12 mouse cellular contexts compared by ENCODE assay signal in genomic region chr10:80967101-80967656, GRCm38 (mm10). TPM values are rescaled to one million over a fixed set of nuclear protein-coding genes. Genes with fewer than 3 reads are reported as not detected.
DNase-seq lines count a peak whose midpoint lies in the region; ATAC-seq and TF ChIP-seq lines count a peak whose summit lies in the region.
"Had no signal": no experiment of that assay in that cellular context is flagged by ENCODE, and none has a peak within 500 bp of the region (broad histone marks: within the 10 kb centered on the region; RNA-seq: fewer than 3 reads in every experiment).

No protein-coding gene starts in this region.

- DNase-seq in left cerebral cortex, postnatal 4 days, result peak; percentile 48
- DNase-seq in left cerebral cortex, adult 2 months (ENCODE audit: extremely low spot score in 1 of 2, low spot score in 2 of 2), result no peak
- peak; percentile 47 for DNase-seq in CD4-positive helper T cell, adult 2 months (ENCODE audit: low read depth, low spot score)
- peak; percentile 71 for DNase-seq in limb, embryonic 14.5 days (ENCODE audit: low spot score)
- no peak for DNase-seq in kidney, postnatal 4 days
- DNase-seq in cerebellum, adult 2 months, result no peak
- DNase-seq: cerebellum, adult 8-10 months; liver, embryonic 13.5 days had no signal

- H3K27ac ChIP-seq in left cerebral cortex, adult 2 months, result no peak overlapping the region
- no peak overlapping the region for H3K27ac ChIP-seq in limb, embryonic 14.5 days (replicated peaks; ENCODE audit: low read depth, low read length)
- no peak overlapping the region for H3K27ac ChIP-seq in cerebellum, adult 2 months (ENCODE audit: insufficient read depth, low read length)
- H3K27ac ChIP-seq: kidney, postnatal 0 days; liver, embryonic 13.5 days; neural tube, embryonic 13.5 days had no signal

- H3K9ac ChIP-seq in limb, embryonic 14.5 days (ENCODE audit: low read depth, low read length, severe bottlenecking), result no peak overlapping the region
- H3K9ac ChIP-seq: liver, embryonic 13.5 days; neural tube, embryonic 13.5 days had no signal

- 58% methylated on average over 2 of the region's 3 CpGs for WGBS in limb, embryonic 14.5 days
- WGBS in cerebellum, adult 2 months, result 31% methylated on average over 3 of the region's 3 CpGs

- H3K9me3 ChIP-seq in limb, embryonic 14.5 days (ENCODE audit: control insufficient read depth, low read length), result no peaks in the 10 kb centered on the region
- H3K9me3 ChIP-seq: liver, embryonic 13.5 days; neural tube, embryonic 13.5 days had no signal

- H3K27me3 ChIP-seq in limb, embryonic 14.5 days (ENCODE audit: control insufficient read depth, insufficient read depth, low read length), result no peaks in the 10 kb centered on the region
- no peaks in the 10 kb centered on the region for H3K27me3 ChIP-seq in cerebellum, adult 2 months (ENCODE audit: control insufficient read depth, insufficient read depth, low read length)
- H3K27me3 ChIP-seq: liver, embryonic 13.5 days; neural tube, embryonic 13.5 days had no signal

- ATAC-seq in activated CD4-positive, CD25-positive, alpha-beta regulatory T cell, adult 4 months, result peak; percentile 88
- no peak for ATAC-seq in limb, embryonic 14.5 days (ENCODE audit: low FRiP score, low read depth)

- no peaks in the 10 kb centered on the region for H3K36me3 ChIP-seq in limb, embryonic 14.5 days (ENCODE audit: control insufficient read depth, insufficient read depth, low read length)
- H3K36me3 ChIP-seq: liver, embryonic 13.5 days; neural tube, embryonic 13.5 days had no signal

- TF ChIP-seq CTCF in left cerebral cortex, adult 2 months (IDR thresholded peaks at IDR 0.05), result no peak
- no peak for TF ChIP-seq CTCF in cerebellum, adult 2 months (IDR thresholded peaks at IDR 0.05; ENCODE audit: borderline replicate concordance, insufficient read depth, low read depth, low read length)

- no peak for TF ChIP-seq POLR2A in limb, embryonic 14.5 days (IDR thresholded peaks at IDR 0.05; ENCODE audit: borderline replicate concordance, extremely low read depth, insufficient read depth, insufficient read length)
- TF ChIP-seq POLR2A in cerebellum, adult 2 months (IDR thresholded peaks at IDR 0.05; ENCODE audit: borderline replicate concordance, insufficient read depth, low read length), result no peak

- H3K4me3 ChIP-seq in left cerebral cortex, adult 2 months, result no peak overlapping the region
- no peak overlapping the region for H3K4me3 ChIP-seq in limb, embryonic 14.5 days (replicated peaks; ENCODE audit: low read length)
- H3K4me3 ChIP-seq in cerebellum, adult 2 months (replicated peaks; ENCODE audit: insufficient read depth, low read depth, low read length), result no peak overlapping the region
- H3K4me3 ChIP-seq: liver, embryonic 13.5 days; neural tube, embryonic 13.5 days had no signal

- peaks cover 21% of the 10 kb centered on the region for H3K4me1 ChIP-seq in limb, embryonic 14.5 days (ENCODE audit: control insufficient read depth, insufficient read depth, low read length)
- H3K4me1 ChIP-seq in cerebellum, adult 2 months (ENCODE audit: control insufficient read depth, insufficient read depth, low read length), result peaks cover 12% of the 10 kb centered on the region

- intact Hi-C loops in left cerebral cortex, postnatal 4 days (cut with DNase I), result no loop called here
- intact Hi-C loops in left cerebral cortex, adult 2 months (cut with DNase I), result no loop called here

- H3K4me2 ChIP-seq in limb, embryonic 14.5 days (replicated peaks; ENCODE audit: low read depth, low read length, severe bottlenecking), result no peak overlapping the region
- H3K4me2 ChIP-seq: liver, embryonic 13.5 days; neural tube, embryonic 13.5 days had no signal

RNA-seq across cellular contexts. Expression of gene Gadd45b, which starts 37.3 kb away (rescaled TPM):
- 1 to 10 TPM; 5.3 to 6.2 TPM for total RNA-seq in left cerebral cortex, postnatal 4 days (2021)
- 10 to 100 TPM; 24.0 to 36.0 TPM for total RNA-seq in left cerebral cortex, adult 2 months (2021)
- polyA plus RNA-seq in activated CD4-positive, CD25-positive, alpha-beta regulatory T cell, adult 4 months (2017; shearing (Covaris generic)), result 10 to 100 TPM; 22.8 to 45.2 TPM
- 46.2 and 52.2 TPM in 2 replicates for polyA plus RNA-seq in limb, embryonic 14.5 days (2012; rRNA removed)
- polyA plus RNA-seq in limb, embryonic 14.5 days (2014; fragmentation: Nextera tagmentation; extraction: Ambion mirVana), result 33.8 and 36.6 TPM in 2 replicates
- polyA plus RNA-seq in cerebellum, adult 2 months (2012; rRNA removed), result 30.6 and 33.3 TPM in 2 replicates

RNA-seq across cellular contexts. Expression of gene Gng7, which starts 47.6 kb away (rescaled TPM):
- total RNA-seq in left cerebral cortex, postnatal 4 days (2021), result 100 to 1,000 TPM in 1 of 2 experiments, 10 to 100 TPM in 1; 96.7 to 106 TPM
- total RNA-seq in left cerebral cortex, adult 2 months (2021), result 100 to 1,000 TPM in 1 of 2 experiments, 10 to 100 TPM in 1; 66.6 to 111 TPM
- not detected for polyA plus RNA-seq in activated CD4-positive, CD25-positive, alpha-beta regulatory T cell, adult 4 months (2017; shearing (Covaris generic))
- 7.6 and 7.9 TPM in 2 replicates for polyA plus RNA-seq in limb, embryonic 14.5 days (2012; rRNA removed)
- 6.5 and 7.2 TPM in 2 replicates for polyA plus RNA-seq in limb, embryonic 14.5 days (2014; fragmentation: Nextera tagmentation; extraction: Ambion mirVana)
- polyA plus RNA-seq in cerebellum, adult 2 months (2012; rRNA removed), result 21.0 and 23.0 TPM in 2 replicates

RNA-seq across cellular contexts. Expression of gene Lmnb2, which starts 49.1 kb away (rescaled TPM):
- total RNA-seq in left cerebral cortex, postnatal 4 days (2021), result 10 to 100 TPM; 28.5 to 35.7 TPM
- total RNA-seq in left cerebral cortex, adult 2 months (2021), result 10 to 100 TPM; 20.0 to 20.3 TPM
- polyA plus RNA-seq in activated CD4-positive, CD25-positive, alpha-beta regulatory T cell, adult 4 months (2017; shearing (Covaris generic)), result 1 to 10 TPM; 2.8 to 4.5 TPM
- 75.9 and 77.5 TPM in 2 replicates for polyA plus RNA-seq in limb, embryonic 14.5 days (2012; rRNA removed)
- polyA plus RNA-seq in limb, embryonic 14.5 days (2014; fragmentation: Nextera tagmentation; extraction: Ambion mirVana), result 19.1 and 21.5 TPM in 2 replicates
- polyA plus RNA-seq in cerebellum, adult 2 months (2012; rRNA removed), result 39.0 and 42.8 TPM in 2 replicates

RNA-seq across cellular contexts. Expression of gene Diras1, which starts 58.3 kb away (rescaled TPM):
- total RNA-seq in left cerebral cortex, postnatal 4 days (2021), result 100 to 1,000 TPM; 104 to 111 TPM
- total RNA-seq in left cerebral cortex, adult 2 months (2021), result 100 to 1,000 TPM; 100 to 116 TPM
- polyA plus RNA-seq in activated CD4-positive, CD25-positive, alpha-beta regulatory T cell, adult 4 months (2017; shearing (Covaris generic)), result under 1 TPM in 1 of 2 experiments, not detected in 1; 0.11 TPM
- 0.13 and 0.20 TPM in 2 replicates for polyA plus RNA-seq in limb, embryonic 14.5 days (2012; rRNA removed)
- not detected in 2 replicates for polyA plus RNA-seq in limb, embryonic 14.5 days (2014; fragmentation: Nextera tagmentation; extraction: Ambion mirVana)
- polyA plus RNA-seq in cerebellum, adult 2 months (2012; rRNA removed), result 126 and 136 TPM in 2 replicates
- polyA plus RNA-seq: heart, embryonic 14.5 days had no signal

Comparison
In these comparisons a context has a peak if more than half of its experiments do, and no peak if none do; other contexts are left out.
1. DNase-seq: peak in left cerebral cortex, postnatal 4 days (single experiment), CD4-positive helper T cell, adult 2 months (single experiment) and limb, embryonic 14.5 days (single experiment); none in left cerebral cortex, adult 2 months (0 of 2), kidney, postnatal 4 days (0 of 2) and cerebellum, adult 2 months (0 of 2).
2. RNA of gene Gng7, which starts 47.6 kb away (polyA plus RNA-seq): 21.0 to 23.0 TPM in cerebellum, adult 2 months and 6.5 to 7.9 TPM in limb, embryonic 14.5 days; not detected in activated CD4-positive, CD25-positive, alpha-beta regulatory T cell, adult 4 months; every median in the first group is over 4 times any median in the second.